Mouse (Mus musculus): ENCODE data around the gene Atad3a.

DNA sequence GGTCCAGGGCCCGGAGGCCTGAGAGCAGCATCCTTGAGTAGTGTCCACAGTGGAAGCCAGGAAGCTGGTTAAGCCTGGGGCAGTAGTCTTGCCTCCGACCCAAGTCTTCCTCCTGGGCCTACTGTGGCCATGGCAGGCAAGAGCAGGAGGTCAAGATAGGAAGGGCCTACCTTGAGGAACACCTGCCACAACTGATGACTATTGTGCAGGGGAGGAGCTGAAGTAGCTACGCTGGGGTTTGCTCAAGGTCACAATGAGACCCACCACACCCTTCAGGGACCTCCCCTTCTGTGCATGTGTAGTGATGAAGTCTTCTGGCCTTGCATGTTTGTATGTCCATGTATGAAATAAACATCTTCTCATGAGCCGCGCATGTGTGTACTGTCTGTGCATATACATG is 25.1 kb downstream of the Atad3a start:
- TF ChIP-seq GATA1 (IDR thresholded peaks at IDR 0.05; ENCODE audit: low read length) (no peak), TAL1 (IDR thresholded peaks at IDR 0.05; ENCODE audit: low read length) (no peak)

Measured in erythroblast, embryonic 14.5 days (primary cell).